Mouse (Mus musculus) midbrain, postnatal 0 days (tissue): ENCODE results near the gene Hrh1. TPM values are rescaled to one million over a fixed set of nuclear protein-coding genes. Genes with fewer than 3 reads are reported as not detected.
A peak's percentile ranks its signal among the peaks of the same experiment; 100 is the strongest.

ENCODE experiments used
- ATAC-seq: fragments of 200-750 bp; cut with Nextera tagmentation; 2 replicates; pipeline ENCODE4 v1.8.0; 2017; ENCODE audit warnings: moderate number of reproducible peaks, mild to moderate bottlenecking, moderate TSS enrichment, moderate library complexity; ENCODE audit not compliant: low FRiP score
- DNase-seq: peaks from one replicate; pipeline ENCODE4 v3.0.0-alpha.2; 2015; ENCODE audit warnings: low spot score
- H3K27ac ChIP-seq: fragments of 300-500 bp; sonication (generic); 2 replicates; pipeline ENCODE4 v1.5.1; 2014; ENCODE audit warnings: low read depth, mild to moderate bottlenecking, low read length, mixed read lengths
- H3K27me3 ChIP-seq: fragments of 300-500 bp; sonication (generic); 2 replicates; pipeline ENCODE4 v1.6.1; 2014; ENCODE audit warnings: low read length, control low read depth, mixed read lengths; ENCODE audit not compliant: insufficient read depth
- H3K36me3 ChIP-seq: fragments of 300-500 bp; sonication (generic); 2 replicates; pipeline ENCODE4 v1.6.1; 2014; ENCODE audit warnings: low read length, control low read depth, mixed read lengths; ENCODE audit not compliant: insufficient read depth
- H3K4me1 ChIP-seq: fragments of 300-500 bp; sonication (generic); 2 replicates; pipeline ENCODE4 v1.6.1; 2014; ENCODE audit warnings: mild to moderate bottlenecking, control low read depth, antibody characterized with exemption, low read length, mixed read lengths; ENCODE audit not compliant: insufficient read depth
- H3K4me2 ChIP-seq: fragments of 300-500 bp; sonication (generic); 2 replicates; pipeline ENCODE4 v1.6.1; 2014; ENCODE audit warnings: low read depth, mild to moderate bottlenecking, low read length, mixed read lengths; ENCODE audit not compliant: poor library complexity, severe bottlenecking
- H3K4me3 ChIP-seq: fragments of 300-500 bp; sonication (generic); 2 replicates; pipeline ENCODE4 v1.5.1; 2014; ENCODE audit warnings: low read depth, mild to moderate bottlenecking, low read length, moderate library complexity
- H3K9ac ChIP-seq: fragments of 300-500 bp; sonication (generic); replicated peaks from 2 replicates; pipeline ENCODE4 v1.6.1; 2014; ENCODE audit warnings: mild to moderate bottlenecking, low read length, moderate library complexity, mixed read lengths; ENCODE audit not compliant: poor library complexity, severe bottlenecking
- H3K9me3 ChIP-seq: fragments of 300-500 bp; sonication (generic); 2 replicates; pipeline ENCODE4 v1.6.1; 2016; ENCODE audit warnings: low read length, control low read depth
- CTCF ChIP-seq: IDR thresholded peaks from 2 replicates; pipeline ENCODE4 v1.5.1; 2016; ENCODE audit warnings: antibody characterized with exemption, mild to moderate bottlenecking
- WGBS: fragments of 180-500 bp; shearing (Covaris S2); extraction: QIAGEN DNeasy Blood & Tissue Kit; methylation state at CpG from one replicate; pipeline ENCODE4 v1.1.7; 2014; 5-methylcytosine and 5-hydroxymethylcytosine counted together
- polyA plus RNA-seq: library from polyadenylated mRNA; unstranded; fragments of >200 nt; fragmentation: Nextera tagmentation; extraction: Ambion mirVana; gene quantifications from 2 replicates; pipeline ENCODE4 v1.2.1, GENCODE M21; 2015
- total RNA-seq: library from RNA; depleted of rRNA; stranded (reverse); fragments of >200 nt; gene quantifications from 2 replicates; pipeline ENCODE4 v1.2.3, GENCODE M21; 2014

Hrh1 gene
- total and polyA plus RNA-seq, 2 experiments from 2014 or later, result 1.6 to 1.9 TPM

- no peak for TF ChIP-seq CTCF
- ATAC-seq (no peak), DNase-seq (no peak)
- Histone ChIP-seq H3K9me3 (no peaks in the 10 kb centered on the region), H3K4me3 (no peak overlapping the region), H3K36me3 (no peaks in the 10 kb centered on the region), H3K4me1 (no peaks in the 10 kb centered on the region), H3K4me2 (no peak overlapping the region), H3K27me3 (no peaks in the 10 kb centered on the region), H3K27ac (no peak overlapping the region), H3K9ac (no peak overlapping the region)
- 58% methylated on average over 5 of the region's 5 CpGs for WGBS
Observed at GRCm38 (mm10) chr6:114366191-114366590, 31.5 kb upstream of the Hrh1 start.

GRCm38 (mm10) chr6:114367681-114368080, 30.1 kb upstream of the Hrh1 start:
- no peak overlapping the region for H3K27ac ChIP-seq
- no peak for TF ChIP-seq CTCF
- H3K4me3 ChIP-seq, result no peak overlapping the region
- H3K36me3 ChIP-seq, result no peaks in the 10 kb centered on the region
- no peak overlapping the region for H3K4me2 ChIP-seq
- H3K27me3 ChIP-seq, result no peaks in the 10 kb centered on the region
- no peak overlapping the region for H3K9ac ChIP-seq
- no peaks in the 10 kb centered on the region for H3K4me1 ChIP-seq
- no peaks in the 10 kb centered on the region for H3K9me3 ChIP-seq
- DNase-seq (peak; percentile 32), ATAC-seq (no peak)
- WGBS, result 50% methylated on average over 6 of the region's 6 CpGs

DNA sequence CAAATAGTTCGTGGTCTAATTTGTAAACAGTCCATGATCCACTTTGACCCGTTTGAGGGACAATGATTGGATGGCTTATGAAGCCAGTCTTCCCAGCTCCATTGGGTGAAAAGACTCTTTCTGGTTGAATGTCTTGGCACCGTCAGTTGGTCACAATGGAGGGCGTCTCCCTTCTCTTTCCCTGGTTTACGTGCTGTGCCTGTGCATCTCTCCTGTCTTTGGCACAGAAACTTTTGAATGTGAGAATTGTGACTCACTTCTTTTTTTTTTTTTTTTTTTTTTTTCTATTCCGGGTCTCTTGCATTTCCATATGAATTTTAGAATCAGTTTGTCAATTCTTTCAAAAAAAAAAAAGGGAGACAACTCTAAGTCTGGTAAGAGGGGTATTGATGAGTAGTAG, 29.5 kb upstream of the Hrh1 start:
- Histone ChIP-seq H3K36me3 (no peaks in the 10 kb centered on the region), H3K4me2 (no peak overlapping the region), H3K9me3 (no peaks in the 10 kb centered on the region), H3K4me3 (no peak overlapping the region), H3K27me3 (no peaks in the 10 kb centered on the region), H3K4me1 (no peaks in the 10 kb centered on the region), H3K9ac (no peak overlapping the region), H3K27ac (no peak overlapping the region)
- TF ChIP-seq CTCF, result no peak
- no peak for ATAC-seq
- WGBS, result 73% methylated on average over 6 of the region's 6 CpGs
- no peak for DNase-seq

DNA sequence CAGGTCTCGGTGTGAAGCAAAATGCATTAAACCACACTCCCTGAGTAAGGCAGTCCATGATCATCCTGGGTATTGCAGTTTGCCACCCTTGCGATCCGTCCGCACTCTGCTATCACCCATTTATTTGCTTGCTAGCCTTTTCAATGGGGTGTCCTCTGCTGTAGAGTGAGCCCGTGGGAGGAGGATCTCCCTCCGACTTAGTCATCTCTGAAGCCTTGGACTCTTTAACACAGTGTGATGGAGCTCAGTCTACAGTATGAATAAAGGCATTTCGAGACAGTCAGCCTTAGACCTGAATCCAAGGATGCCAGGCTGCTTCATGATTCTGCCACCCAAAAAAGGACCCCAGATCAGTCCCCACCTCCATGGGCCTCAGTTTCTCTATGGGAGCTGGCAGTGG, 25.0 kb upstream of the Hrh1 start:
- Histone ChIP-seq H3K9ac (no peak overlapping the region), H3K27ac (no peak overlapping the region), H3K4me3 (no peak overlapping the region), H3K9me3 (no peaks in the 10 kb centered on the region), H3K4me1 (no peaks in the 10 kb centered on the region), H3K4me2 (no peak overlapping the region), H3K27me3 (no peaks in the 10 kb centered on the region), H3K36me3 (no peaks in the 10 kb centered on the region)
- TF ChIP-seq CTCF, result no peak
- DNase-seq (no peak), ATAC-seq (no peak)
- WGBS, result 86% methylated on average over 7 of the region's 7 CpGs

GRCm38 (mm10) chr6:114380872-114381271, 16.9 kb upstream of the Hrh1 start:
- whole genome bisulfite sequencing, result 72% methylated on average over 3 of the region's 3 CpGs
- Histone ChIP-seq H3K36me3 (no peaks in the 10 kb centered on the region), H3K9me3 (no peaks in the 10 kb centered on the region), H3K27ac (no peak overlapping the region), H3K4me3 (no peak overlapping the region), H3K4me2 (no peak overlapping the region), H3K4me1 (no peaks in the 10 kb centered on the region), H3K27me3 (no peaks in the 10 kb centered on the region), H3K9ac (no peak overlapping the region)
- no peak for TF ChIP-seq CTCF
- no peak for DNase-seq
- ATAC-seq, result no peak

DNA sequence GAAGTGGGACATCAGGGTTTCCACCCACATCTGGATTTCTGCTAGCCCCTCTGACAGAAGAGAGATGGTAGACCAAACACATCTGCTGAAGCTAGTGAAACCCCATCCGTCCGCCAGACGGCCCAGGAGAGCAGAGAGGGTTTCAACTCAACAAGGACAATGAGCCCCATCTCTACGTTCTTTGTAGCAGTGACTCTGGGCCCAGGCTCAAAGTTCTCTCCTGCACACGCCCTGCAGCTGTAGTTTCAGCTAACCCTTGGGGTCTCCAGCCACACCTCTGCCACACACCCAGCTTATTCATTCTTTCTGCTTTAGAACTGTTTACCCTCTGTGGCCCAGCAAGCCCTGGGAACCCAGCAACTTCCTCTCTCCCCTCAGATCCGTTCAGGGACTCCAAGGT, 10.4 kb upstream of the Hrh1 start:
- no peak overlapping the region for H3K4me2 ChIP-seq
- no peak overlapping the region for H3K4me3 ChIP-seq
- DNase-seq (no peak), ATAC-seq (no peak)
- TF ChIP-seq CTCF, result no peak
- no peak overlapping the region for H3K27ac ChIP-seq
- H3K9me3 ChIP-seq, result no peaks in the 10 kb centered on the region
- WGBS, result 78% methylated on average over 6 of the region's 6 CpGs
- no peaks in the 10 kb centered on the region for H3K4me1 ChIP-seq
- no peak overlapping the region for H3K9ac ChIP-seq
- H3K36me3 ChIP-seq, result no peaks in the 10 kb centered on the region
- no peaks in the 10 kb centered on the region for H3K27me3 ChIP-seq
